Mouse (Mus musculus) induced T-regulatory cell, adult 2 months (primary cell): Measurements from ENCODE around the gene Gclm.
"Not testable (repeated sequence)": the region's sequence is repeated elsewhere in the genome, so short reads cannot be mapped to it uniquely, and the experiment has no call there.

Source experiments
- DNase-seq: peaks from one replicate; pipeline ENCODE4 v3.0.0-alpha.2; 2012; ENCODE audit warnings: low read depth

The Gclm gene

GRCm38 (mm10) chr3:122245215-122245877 lies at the start of gene Gclm:
Gclm (plus strand) TSS chr3:122245557.
- DNase-seq: peak; percentile 93

GRCm38 (mm10) chr3:122196621-122197298 lies 48.6 kb upstream of the Gclm start:
- no peak for DNase-seq

GRCm38 (mm10) chr3:122198532-122198931 lies 46.8 kb upstream of the Gclm start:
- no peak for DNase-seq

GRCm38 (mm10) chr3:122198966-122199381 lies 46.4 kb upstream of the Gclm start:
- no peak for DNase-seq

GRCm38 (mm10) chr3:122199600-122199999 lies 45.8 kb upstream of the Gclm start:
- no peak for DNase-seq

- no peak for DNase-seq
These were observed 45.3 kb upstream of the Gclm start for GRCm38 (mm10) chr3:122200017-122200416.

GRCm38 (mm10) chr3:122200447-122200846 lies 44.9 kb upstream of the Gclm start:
- no peak for DNase-seq

- DNase-seq: peak; percentile 63
These were observed 43.0 kb upstream of the Gclm start for GRCm38 (mm10) chr3:122202307-122202732.

GRCm38 (mm10) chr3:122203675-122204329 lies 41.6 kb upstream of the Gclm start:
- no peak for DNase-seq

GRCm38 (mm10) chr3:122205753-122206152 lies 39.6 kb upstream of the Gclm start:
- DNase-seq: no peak

GRCm38 (mm10) chr3:122206279-122207070 lies 38.9 kb upstream of the Gclm start:
- no peak for DNase-seq

- no peak for DNase-seq
These were observed 37.6 kb upstream of the Gclm start for GRCm38 (mm10) chr3:122207766-122208165.

GRCm38 (mm10) chr3:122208296-122209225 lies 36.8 kb upstream of the Gclm start:
- DNase-seq: no peak

- no peak for DNase-seq
These were observed 35.8 kb upstream of the Gclm start for GRCm38 (mm10) chr3:122209511-122209910.

GRCm38 (mm10) chr3:122210434-122210833 lies 34.9 kb upstream of the Gclm start:
- DNase-seq: no peak

GRCm38 (mm10) chr3:122210846-122211245 lies 34.5 kb upstream of the Gclm start:
- no peak for DNase-seq

- no peak for DNase-seq
These were observed 33.8 kb upstream of the Gclm start for GRCm38 (mm10) chr3:122211446-122212125.

- no peak for DNase-seq
These were observed 23.9 kb upstream of the Gclm start for GRCm38 (mm10) chr3:122221240-122222036.

- DNase-seq: not testable (repeated sequence)
These were observed 18.4 kb upstream of the Gclm start for GRCm38 (mm10) chr3:122226972-122227371.

GRCm38 (mm10) chr3:122235772-122236171 lies 9.6 kb upstream of the Gclm start:
- DNase-seq: no peak
